Mouse (Mus musculus) erythroid progenitor cell, adult 5-6 weeks (primary cell): ENCODE results near the gene Nlk. TPM values are rescaled to one million over a fixed set of nuclear protein-coding genes. Genes with fewer than 3 reads are reported as not detected.
A peak's percentile ranks its signal among the peaks of the same experiment; 100 is the strongest.

Experiments used
- ATAC-seq: replicated peaks from 2 replicates; pipeline ENCODE4 v1.8.0; 2016; ENCODE audit warnings: moderate number of reproducible peaks, mild to moderate bottlenecking, moderate TSS enrichment, inconsistent platforms; ENCODE audit not compliant: poor library complexity, low FRiP score, severe bottlenecking
- total RNA-seq, 2 experiments: library from RNA; stranded (forward) in 1 of 2; stranded (reverse) in 1 of 2; fragments of 150-400 nt in 1 of 2; fragments of 186-747, 209-891 nt in 1 of 2; gene quantifications; 2 replicates each; pipeline versions ENCODE4 v1.2.3 to v1.2.4; 2015 to 2017; ENCODE audit warnings: low replicate concordance in 2 of 2

Nlk gene
- total RNA-seq (2015; ENCODE audit: low replicate concordance) (3.2 and 16.8 TPM in 2 replicates), total RNA-seq (2017; ENCODE audit: low replicate concordance) (4.1 and 5.1 TPM in 2 replicates)

DNA sequence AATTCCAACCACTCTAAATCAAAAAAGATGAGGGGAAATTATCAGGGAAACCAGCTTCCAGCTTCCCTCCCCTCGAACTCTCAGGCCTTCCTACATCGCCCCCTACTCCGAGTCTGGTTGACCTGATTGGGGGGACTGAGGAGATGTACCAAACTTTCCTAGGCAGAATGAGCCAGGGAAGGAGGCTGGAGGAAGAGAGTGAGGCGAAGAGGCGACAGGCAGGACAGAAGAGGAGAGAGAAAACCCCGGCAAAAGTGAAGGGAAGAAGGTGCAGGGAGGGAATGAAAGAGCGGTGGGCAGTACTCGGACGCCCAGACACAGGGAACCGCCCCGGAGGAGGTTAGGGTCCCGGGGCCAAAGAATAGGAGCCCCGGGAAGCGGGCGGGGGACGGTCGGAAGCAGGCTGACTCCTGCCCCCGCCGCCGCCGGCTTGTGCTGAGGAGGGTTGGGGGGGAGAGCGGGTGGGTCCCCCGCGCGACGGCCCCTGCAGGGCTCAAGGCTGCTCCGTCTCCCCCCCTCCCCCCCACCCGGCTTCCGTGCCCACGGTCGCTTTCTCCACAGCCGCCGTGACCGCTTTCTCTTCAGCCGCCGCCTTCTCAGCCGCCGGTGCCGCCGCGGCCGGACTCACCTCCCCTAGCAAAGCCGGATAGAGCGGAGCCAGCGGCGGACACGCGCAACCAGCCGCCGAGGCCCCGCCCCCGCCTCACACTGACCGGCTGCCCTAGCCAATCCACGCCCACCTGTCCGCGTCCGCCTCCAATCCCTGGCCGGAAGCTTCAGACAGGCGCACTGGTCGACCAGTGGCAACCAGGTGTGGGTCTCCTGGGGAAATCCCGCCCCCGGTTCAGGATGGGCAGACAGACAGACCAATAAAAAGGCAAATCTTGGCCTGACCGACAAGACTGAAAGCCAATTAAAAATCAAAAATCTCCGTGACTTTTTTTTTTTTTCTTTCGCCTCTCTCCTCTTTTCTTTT lies at the start of gene Nlk:
Gene Nlk, minus strand, starts transcription at position 597 of the 976 bp plus-strand sequence.
- peak; percentile 99 for ATAC-seq

DNA sequence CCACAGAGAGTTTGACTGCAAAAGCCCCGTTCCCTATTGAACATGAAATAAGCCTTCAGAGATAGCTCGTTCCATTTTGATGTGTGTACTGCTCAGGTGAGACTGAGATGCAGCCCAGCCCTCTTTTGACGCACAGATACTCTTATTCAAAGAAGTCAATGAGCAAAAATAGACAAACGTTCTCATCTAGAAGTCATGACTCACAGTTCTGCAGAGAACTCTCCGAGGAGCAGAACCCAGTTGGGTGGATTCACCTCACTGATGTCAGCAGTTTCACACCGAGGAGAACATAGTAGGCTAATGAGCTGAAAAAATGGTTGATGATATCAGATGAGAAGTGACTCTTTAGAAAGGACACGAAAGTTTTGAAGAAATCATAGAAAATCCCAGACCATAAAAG lies 49.1 kb upstream of the Nlk start:
- no peak for ATAC-seq

DNA sequence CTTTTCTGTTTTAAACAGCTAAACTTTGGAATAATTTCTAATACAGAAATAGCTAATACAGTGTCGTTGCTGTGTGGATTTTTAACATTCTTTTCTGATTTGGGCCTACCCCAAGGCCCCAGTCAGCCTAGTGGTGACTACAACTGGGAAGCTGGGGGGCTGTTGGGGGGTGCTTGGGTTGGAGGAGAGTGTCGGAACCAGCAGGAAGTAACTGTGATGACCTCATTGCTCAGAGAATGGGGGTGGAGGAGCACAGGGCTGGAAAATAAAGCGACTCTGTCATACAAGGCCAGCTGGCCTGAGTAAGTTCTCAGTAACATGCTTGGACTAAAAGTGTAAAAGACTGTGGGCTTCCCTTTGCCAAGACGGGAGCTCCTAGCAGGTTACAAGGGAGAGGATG lies 48.3 kb upstream of the Nlk start:
- no peak for ATAC-seq

DNA sequence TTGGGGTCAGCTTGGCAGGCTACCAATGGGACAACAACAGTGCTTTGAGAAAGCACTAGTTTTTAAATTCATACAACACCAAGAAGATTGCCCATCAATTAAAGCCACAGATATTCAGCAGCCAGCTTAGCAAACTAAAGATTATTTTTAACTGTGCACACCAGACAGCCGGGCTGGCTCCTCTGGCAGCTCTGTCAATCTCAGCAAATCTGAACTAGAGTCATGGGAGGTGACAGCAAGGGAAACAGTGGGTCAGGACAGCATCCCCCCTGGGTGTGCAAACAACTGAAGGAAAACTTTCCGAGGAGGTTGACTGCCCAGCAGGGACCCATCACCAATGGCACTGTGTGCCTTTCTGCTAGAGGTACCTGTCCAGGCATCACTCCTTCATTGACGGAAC lies 45.3 kb upstream of the Nlk start:
- no peak for ATAC-seq

DNA sequence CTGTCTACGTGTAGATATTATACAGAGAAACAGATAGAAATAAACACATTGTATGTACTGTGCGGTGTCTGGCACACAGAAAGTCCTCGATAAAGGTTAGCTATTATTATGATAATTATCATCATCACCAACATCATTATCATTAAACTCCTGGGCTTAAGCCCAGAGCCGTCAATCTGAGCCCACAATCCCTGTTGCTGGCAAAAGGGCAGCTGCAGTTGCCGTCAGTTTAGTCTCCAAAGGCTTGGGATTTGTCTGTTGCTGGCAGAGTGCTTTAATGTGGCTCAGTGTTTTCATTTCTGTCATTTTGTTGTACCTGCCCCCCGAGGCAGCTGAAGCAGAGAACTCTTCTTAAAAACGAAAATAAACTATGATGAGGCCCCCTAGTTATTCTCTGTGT lies 44.8 kb upstream of the Nlk start:
- no peak for ATAC-seq

DNA sequence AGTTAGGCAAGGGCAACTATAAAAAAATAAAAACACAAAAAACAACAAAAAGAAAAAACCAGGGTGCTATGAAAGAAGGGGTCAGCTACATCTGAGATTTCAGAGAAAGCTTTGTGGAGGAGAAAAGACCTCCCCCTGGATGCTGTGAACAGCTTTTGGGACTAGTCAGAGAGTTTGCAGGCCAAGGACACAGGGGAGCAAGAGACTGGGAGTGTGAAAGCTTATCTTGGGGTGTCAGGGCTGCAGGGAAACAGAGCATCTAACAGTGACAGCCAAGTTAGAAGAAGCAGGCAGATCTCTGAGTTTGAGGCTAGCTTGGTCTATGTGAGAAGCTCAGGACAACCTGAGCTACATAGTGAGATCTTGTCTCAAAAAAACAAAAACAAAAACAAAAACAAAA lies 42.2 kb upstream of the Nlk start:
- no peak for ATAC-seq

DNA sequence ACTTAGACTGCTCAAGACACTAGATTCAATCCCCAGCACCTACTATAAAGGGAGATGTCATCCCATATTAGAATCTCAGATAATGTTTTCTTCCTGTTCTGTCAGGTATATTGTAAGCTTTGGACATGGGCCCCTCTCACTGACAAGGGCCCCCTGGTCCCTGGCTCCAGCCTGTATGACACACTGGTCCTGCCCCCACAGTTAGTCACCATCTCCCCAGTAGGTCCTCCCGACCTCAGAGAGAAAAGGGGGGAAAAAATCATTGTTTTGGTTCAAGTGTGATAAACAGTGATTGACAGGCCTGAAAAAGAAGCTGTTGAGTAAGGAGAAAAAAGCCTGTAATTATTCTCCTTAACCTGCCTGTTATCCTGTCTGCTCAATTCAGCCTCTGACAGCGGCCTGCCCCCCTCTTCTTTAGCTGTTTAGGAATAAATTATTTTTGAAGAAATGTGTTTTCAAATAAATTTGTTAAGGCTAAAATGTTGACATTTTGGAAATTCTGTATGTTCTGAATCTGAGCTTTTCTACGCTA lies 39.8 kb upstream of the Nlk start:
- no peak for ATAC-seq

DNA sequence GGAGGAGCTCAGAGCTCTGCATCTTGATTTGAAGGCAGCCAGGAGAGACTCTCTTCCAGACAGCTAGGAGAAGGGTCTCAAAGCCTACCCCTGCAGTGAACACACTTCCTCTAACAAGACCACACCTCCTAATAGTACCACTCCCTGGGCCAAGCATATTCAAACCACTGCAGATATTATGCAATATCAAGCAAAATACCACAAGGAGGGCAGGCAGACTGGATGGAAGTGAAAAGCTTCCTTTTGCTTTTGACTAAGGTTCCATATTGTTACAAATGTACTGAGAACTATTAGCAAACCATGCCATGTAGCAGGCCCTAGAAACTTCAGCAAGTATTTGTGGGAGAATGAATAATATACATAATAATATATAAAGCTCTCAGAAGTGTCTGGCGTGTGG lies 38.0 kb upstream of the Nlk start:
- ATAC-seq = no peak

DNA sequence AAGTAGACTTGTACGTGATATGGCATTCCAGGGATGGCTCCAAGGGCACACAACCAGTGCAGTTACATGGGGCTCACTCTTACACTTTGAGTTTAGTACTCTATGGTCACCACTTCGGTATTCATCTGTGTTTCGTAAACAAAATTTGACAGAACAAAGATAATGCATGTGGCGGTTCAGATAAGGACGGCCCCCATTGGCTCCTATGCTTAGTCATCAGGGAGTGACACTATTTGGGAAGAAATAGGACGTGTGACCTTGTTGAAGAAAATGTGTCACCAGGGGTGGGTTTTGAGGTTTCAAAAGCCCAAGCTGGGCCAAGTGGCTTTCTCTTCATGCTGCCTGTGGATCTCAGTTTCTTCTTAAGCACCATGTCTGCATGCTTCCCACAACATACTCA lies 35.4 kb upstream of the Nlk start:
- peak; percentile 63 for ATAC-seq

DNA sequence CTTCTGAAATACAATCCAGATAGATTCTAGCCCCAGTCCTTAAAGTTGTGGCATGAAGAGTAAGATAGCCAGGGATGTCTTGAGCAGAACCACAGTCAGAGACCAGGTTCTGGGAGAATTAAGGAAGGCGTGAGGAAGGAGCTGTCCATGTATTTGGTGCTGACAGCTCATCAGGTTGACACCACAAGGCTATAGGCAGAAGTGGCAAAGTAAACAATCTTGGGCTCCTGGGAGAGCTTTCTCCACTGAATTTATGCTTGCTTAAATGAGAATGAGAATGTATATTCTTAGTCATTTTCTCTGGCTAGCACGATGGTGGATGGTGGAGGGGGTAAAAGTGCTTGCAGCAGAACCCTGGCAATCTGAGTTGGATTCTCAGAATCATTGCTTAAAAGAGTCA lies 33.7 kb upstream of the Nlk start:
- no peak for ATAC-seq

DNA sequence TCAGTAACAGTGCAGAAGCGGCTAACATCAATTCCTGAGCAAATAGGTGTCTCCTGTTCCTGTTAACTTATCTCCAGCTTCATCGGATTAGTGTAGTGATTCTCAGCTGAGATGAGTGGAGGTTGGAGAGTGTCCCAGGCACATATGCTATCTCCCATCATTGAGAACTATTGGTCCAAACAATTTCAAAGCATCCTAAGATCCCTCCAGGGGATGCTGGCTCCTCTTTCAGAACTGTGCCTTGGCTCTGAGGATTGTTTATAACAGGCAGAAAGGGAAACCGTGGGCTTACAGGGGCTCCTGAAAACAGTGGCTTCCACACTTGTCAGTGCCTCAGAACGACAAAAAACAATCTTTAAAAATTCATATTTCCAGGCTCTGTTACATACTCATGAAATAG lies 30.9 kb upstream of the Nlk start:
- no peak for ATAC-seq

DNA sequence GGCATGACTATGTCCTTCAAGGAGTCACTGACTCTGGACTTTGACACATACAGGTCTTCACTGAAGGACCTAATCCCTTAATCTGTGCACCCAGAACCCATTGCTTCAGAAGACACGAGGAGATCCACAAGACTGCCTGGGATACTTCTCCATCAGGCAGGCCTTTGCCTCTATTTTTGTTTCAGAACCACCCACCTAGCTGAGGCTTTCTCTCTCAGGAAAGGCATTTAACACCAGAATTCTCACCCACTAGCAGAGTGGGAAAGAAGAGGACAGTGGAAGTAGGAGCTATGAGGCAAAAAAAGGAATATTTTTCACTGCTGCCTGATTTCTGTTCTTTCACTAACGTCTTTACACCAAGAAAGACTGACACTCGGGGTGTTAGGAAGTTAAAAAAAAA lies 29.2 kb upstream of the Nlk start:
- no peak for ATAC-seq

DNA sequence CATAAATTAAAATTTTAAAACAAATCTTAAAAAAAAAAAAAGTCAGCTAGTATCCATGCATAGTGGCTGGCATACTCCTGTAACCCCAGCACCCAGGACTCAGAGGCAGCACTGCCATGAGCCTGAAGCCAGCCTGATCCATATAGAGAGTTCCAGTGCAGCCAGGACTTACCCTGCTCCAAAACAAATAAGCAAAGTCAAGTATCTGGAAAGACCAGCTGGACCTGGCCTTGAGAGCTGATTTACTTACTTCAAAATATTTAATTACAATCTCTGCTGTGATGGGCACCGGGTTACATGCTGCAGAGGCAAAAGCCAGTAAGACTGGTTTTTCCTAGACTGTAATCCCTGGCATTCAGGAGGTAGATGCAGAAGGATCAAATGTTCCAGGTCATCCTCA lies 27.6 kb upstream of the Nlk start:
- no peak for ATAC-seq

DNA sequence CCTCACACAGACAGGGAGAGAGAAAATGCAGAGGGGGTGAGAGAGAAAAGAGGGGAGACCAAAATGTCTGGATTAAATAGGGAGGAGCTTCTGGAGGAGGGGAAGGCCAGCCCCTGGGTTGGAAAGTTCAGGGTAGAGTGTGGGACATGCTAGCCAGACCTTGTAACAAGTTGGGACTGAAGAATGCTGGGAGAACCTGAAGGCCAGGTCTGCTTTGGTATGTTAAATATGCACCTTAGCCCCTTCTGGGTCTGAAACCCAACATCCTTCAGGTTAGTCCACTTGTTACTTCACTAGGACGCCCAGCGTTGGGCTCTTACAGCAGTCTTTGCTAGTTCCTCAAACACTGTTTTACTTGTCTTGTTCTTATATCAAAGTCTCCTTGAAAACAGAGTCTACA lies 24.2 kb upstream of the Nlk start:
- ATAC-seq = no peak

DNA sequence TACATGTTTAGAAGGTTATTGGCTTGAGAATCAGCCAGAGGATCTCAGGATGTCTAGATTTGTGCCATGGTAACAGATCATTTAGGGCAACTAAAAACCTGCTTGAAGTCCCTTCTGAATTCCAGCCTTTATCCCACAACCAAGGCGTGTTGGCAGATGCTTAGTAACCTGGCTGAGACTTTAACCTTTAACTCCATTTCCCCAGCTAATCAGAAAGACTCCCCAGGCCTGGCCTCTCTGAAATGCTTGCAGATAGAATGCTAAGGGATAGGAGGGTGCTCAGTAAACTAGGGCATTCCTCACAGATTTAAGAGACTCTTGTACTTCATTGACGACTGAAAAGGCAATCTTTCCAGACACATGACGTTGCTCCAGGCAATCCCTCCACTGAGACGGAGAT lies 20.5 kb upstream of the Nlk start:
- no peak for ATAC-seq

DNA sequence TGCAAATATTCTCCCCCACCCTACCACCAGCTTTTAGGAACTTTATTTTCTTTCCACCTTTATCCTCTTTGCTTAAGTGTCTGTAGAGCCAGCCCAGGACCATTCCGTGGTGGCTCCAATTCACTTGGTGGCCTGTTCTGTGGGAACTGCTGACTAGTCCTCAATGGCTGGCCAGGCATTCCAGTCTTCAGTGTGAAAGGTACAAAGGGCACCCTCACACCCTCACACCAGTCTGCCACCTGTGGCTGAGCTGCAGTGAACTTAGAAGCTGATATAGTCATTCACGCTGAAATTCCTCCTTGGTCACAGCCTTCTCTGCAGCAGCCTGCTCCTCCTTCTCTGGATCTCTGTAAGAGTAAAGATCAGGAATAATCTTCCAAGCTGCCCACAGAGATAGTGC lies 11.5 kb upstream of the Nlk start:
- ATAC-seq = no peak

DNA sequence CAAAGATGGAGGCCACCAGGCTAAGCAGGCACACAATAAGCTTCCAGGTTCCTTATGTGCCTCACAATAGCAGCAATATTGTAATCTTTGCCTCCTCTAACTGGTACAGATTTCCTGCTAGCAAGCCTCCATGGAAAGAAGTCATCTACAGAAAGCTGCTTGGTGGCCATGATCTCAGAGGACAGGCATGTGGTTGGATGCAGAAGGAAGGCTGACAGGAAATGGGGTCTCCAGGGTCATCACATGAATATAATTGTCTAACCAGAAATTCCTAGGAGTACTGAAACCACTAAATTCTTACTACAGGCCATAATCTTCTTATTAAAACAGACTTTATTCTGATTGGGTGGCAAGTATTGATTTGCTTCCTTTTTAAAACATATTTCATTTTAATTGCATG lies 8.9 kb upstream of the Nlk start:
- no peak for ATAC-seq

DNA sequence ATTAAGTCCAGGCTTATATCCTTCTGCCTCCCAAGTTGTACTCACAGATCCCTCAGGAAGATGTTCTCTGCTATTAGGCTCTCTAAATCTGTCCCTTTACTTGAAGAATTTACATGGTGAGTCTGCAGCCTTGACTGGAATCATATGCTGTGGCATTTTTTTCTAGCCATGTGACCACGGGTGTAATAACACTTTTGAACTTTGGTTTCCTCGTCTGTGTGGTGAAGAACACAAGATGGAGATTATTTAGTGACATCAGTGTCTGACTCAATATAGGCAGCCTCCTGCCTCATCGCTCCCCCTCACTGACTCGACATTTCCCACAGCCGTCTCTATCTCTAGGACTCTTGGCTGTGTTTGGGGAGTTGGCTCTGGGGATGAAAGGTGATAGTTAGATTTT lies 5.9 kb upstream of the Nlk start:
- no peak for ATAC-seq

DNA sequence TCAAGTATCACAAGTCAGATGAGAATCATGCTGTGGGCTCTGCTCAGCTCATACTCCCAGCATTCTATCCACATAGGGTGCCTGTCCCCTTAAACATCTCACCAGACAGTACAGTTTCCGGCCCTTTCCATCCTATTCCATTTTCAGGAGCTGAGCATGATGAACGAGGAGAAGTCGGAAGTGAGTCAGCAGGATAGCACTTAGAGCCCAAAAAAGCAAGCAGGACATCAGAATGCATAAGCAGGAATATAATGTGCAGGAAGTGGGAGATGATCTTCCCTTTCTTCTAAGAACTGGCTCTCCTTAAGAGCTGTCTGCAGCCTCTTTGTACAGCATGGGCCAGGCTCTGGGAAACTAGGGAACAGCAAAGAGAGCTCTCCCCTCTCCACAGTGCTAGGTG lies 5.1 kb upstream of the Nlk start:
- ATAC-seq = no peak

DNA sequence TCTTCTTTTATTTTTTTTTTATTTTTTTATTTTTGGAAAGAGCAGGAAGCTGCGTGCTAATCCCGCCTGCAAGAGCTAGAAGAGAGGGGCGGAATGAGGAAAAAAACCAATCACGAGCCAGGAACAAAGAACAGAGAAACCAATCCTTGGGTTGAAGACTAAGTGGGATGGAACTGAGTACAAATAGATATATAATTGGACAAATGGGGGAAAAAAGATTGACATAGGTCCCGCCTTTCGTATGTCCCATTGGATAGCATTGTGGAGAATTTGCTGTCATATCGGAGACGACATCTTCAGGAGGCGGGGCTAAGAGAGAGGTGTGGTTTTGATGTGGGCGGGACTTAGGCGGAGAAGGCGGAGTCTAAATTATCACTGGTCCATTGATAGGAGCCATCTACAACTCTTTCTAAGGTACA lies 589 bp upstream of the Nlk start:
- peak; percentile 63 for ATAC-seq

DNA sequence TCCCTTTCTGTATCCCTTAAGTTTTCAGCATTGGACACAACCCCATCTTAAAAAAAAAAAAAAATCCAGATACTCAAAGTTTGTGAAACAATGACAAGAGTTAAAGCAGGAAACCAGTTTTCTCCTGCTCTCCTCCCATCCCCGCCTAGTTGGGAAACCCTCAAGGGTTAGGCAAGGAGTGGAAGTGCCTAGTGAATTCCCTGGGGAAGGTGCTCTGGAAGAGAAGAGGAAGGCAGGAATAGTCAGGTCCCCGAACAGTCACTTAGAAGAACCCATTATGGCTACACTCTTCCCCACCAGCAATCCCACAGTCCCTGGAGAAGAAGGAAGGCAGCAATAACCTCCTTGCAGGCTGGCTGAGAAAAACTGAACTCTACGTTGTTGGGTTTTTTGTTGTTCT lies 2.9 kb downstream of the Nlk start:
- no peak for ATAC-seq

DNA sequence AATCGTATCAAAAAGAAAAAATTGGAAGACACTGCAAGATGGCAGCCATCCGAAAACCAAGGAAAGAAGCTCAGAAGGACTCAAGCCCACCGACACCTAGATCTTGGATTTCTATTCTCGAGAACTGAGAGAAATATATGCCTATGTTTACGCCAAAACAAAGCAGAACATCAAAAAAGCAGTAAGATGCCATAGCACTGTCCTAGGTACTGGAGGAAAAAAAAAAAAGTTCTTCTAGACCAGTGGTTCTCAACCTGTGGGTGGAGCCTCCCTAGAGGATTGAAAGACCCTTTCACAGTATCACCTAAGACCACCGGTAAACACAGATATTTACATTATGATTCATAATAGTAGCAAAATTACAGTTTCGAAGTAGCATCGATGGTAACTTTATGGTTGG lies 3.9 kb downstream of the Nlk start:
- no peak for ATAC-seq
